Mouse (Mus musculus) CH12.LX (cell line): ENCODE data around the gene Jak1.

Experiments
- CTCF ChIP-seq, 2 experiments: IDR thresholded peaks in 1 of 2; conservative IDR thresholded peaks in 1 of 2; 2 replicates each; pipeline ENCODE4 v1.5.1; 2011 to 2012; ENCODE audit warnings: low read depth in 2 of 2, low read length in 2 of 2, improper control_type of control experiment in 1 of 2, inconsistent platforms in 1 of 2, mild to moderate bottlenecking in 1 of 2, moderate library complexity in 1 of 2
- EP300 ChIP-seq: IDR thresholded peaks from 2 replicates; pipeline ENCODE4 v1.6.1; 2011; ENCODE audit warnings: low read length, improper control_type of control experiment
- POLR2A ChIP-seq: IDR thresholded peaks from 2 replicates; pipeline ENCODE4 v1.6.1; 2011; ENCODE audit warnings: low read depth, mild to moderate bottlenecking, improper control_type of control experiment, low read length
- TCF12 ChIP-seq: IDR thresholded peaks from 2 replicates; pipeline ENCODE4 v1.6.1; 2014; ENCODE audit warnings: low read depth, mild to moderate bottlenecking, inconsistent platforms, low read length, improper control_type of control experiment

DNA sequence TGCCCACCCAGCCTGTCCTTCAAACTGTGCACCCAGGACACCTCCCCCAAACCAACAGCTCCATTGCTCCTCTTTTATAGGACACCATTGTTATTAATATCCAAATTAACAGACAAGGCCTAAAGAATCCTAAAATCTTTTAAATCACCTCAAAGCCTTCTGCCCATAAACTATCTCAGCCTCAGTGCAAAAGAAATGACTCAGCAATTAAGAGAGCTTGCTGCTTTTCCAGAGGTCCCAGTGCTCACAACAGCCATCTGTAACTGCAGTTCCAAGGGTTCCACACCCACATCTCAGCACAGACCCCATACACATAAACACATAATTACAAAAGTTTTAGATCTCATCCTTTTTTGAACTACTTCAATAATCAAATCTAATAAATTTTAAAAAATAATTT is 13.1 kb downstream of the Jak1 start:
- TF ChIP-seq CTCF (conservative IDR thresholded peaks at IDR 0.05 in 1 of 2, IDR thresholded peaks at IDR 0.05 in 1 of 2; ENCODE audit: low read depth in 2 of 2, low read length in 2 of 2) (no peak), EP300 (no peak), TCF12 (no peak), POLR2A (no peak)
